Mouse (Mus musculus) forebrain, embryonic 16.5 days (tissue): ENCODE measurements around the gene Slc5a7. TPM values are rescaled to one million over a fixed set of nuclear protein-coding genes. Genes with fewer than 3 reads are reported as not detected.

Source experiments
- ATAC-seq: fragments of 200-750 bp; cut with Nextera tagmentation; 2 replicates; pipeline ENCODE4 v1.8.0; 2017; ENCODE audit warnings: mild to moderate bottlenecking, moderate library complexity
- H3K27ac ChIP-seq: fragments of 300-500 bp; sonication (generic); 2 replicates; pipeline ENCODE4 v1.5.1; 2014; ENCODE audit warnings: low read length, control low read depth
- H3K27me3 ChIP-seq: fragments of 300-500 bp; sonication (generic); replicated peaks from 2 replicates; pipeline ENCODE4 v1.6.1; 2014; ENCODE audit warnings: low read length; ENCODE audit not compliant: control insufficient read depth, insufficient read depth
- H3K36me3 ChIP-seq: fragments of 300-500 bp; sonication (generic); 2 replicates; pipeline ENCODE4 v1.6.1; 2014; ENCODE audit not compliant: control insufficient read depth, insufficient read depth
- H3K4me1 ChIP-seq: fragments of 300-500 bp; sonication (generic); replicated peaks from 2 replicates; pipeline ENCODE4 v1.6.1; 2014; ENCODE audit warnings: low read length; ENCODE audit not compliant: control insufficient read depth, insufficient read depth
- H3K4me2 ChIP-seq: fragments of 300-500 bp; sonication (generic); 2 replicates; pipeline ENCODE4 v1.6.1; 2014; ENCODE audit warnings: mild to moderate bottlenecking, low read length, control low read depth
- H3K4me3 ChIP-seq: fragments of 300-500 bp; sonication (generic); replicated peaks from 2 replicates; pipeline ENCODE4 v1.5.1; 2014; ENCODE audit warnings: mild to moderate bottlenecking, low read length, control low read depth
- H3K9ac ChIP-seq: fragments of 300-500 bp; sonication (generic); replicated peaks from 2 replicates; pipeline ENCODE4 v1.6.1; 2014; ENCODE audit warnings: low read depth, low read length, control low read depth
- H3K9me3 ChIP-seq: fragments of 300-500 bp; sonication (generic); 2 replicates; pipeline ENCODE4 v1.6.1; 2016; ENCODE audit warnings: low read length; ENCODE audit not compliant: control insufficient read depth
- WGBS: fragments of 180-500 bp; shearing (Covaris S2); extraction: QIAGEN DNeasy Blood & Tissue Kit; methylation state at CpG from one replicate; pipeline ENCODE4 v1.1.7; 2014; 5-methylcytosine and 5-hydroxymethylcytosine counted together
- polyA plus RNA-seq: library from polyadenylated mRNA; unstranded; fragments of >200 nt; fragmentation: Nextera tagmentation; extraction: Ambion mirVana; gene quantifications from 2 replicates; pipeline ENCODE4 v1.2.1, GENCODE M21; 2015

Gene Slc5a7
- polyA plus RNA-seq: 0.82 and 1.4 TPM in 2 replicates

- Histone ChIP-seq H3K4me1 (peaks cover 5% of the 10 kb centered on the region), H3K4me3 (peak within 1 kb of the TSS; percentile 51), H3K9ac (peak within 1 kb of the TSS; percentile 59), H3K9me3 (no peaks in the 10 kb centered on the region), H3K4me2 (peak within 1 kb of the TSS; percentile 97), H3K27me3 (no peaks in the 10 kb centered on the region), H3K27ac (no peak within 1 kb of the TSS), H3K36me3 (no peaks in the 10 kb centered on the region)
- WGBS: 44% methylated on average over 1 of the region's 1 CpGs
- no peak for ATAC-seq
Observed at GRCm38 (mm10) chr17:54298934-54299333, at the start of gene Slc5a7. TSS of gene Slc5a7 (minus strand) at chr17:54299034.

DNA sequence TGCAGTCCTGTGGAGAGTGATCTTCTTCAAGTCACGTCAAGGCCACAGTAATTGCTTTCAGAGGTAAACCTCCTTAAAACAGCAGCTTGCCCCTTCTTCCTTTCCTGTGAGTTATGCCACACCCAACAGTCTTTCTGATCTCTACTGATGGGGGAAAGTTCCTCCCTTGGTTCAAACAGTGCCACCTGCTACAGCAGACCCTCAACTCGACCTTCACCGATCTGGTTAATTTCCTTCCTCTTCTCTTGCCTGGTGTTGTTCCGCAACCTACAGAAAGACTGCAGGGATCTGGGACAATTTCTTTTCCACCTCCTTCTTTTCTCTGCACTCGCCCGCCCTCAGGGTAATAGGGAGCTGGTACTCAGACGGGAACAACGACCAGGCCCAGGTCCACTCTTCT lies 48.8 kb upstream of the Slc5a7 start:
- no peak overlapping the region for H3K27ac ChIP-seq

DNA sequence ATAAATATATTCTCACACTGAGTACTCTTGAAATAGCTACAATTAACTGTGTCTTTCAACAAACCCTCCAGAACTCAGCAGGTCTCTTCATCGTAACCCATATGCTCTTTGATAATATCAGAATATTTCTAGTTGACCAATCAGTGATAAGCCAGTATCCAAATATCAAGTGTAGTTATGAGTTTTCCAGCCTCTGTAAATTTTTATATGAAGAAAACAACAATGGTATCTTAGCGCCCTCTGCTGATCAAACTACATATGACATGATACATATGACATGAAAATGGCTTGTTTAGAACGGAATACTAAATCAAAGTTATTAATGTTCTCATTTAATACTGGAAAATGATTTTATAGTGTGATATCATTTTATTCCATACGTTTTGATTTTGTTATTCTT lies 44.6 kb upstream of the Slc5a7 start:
- Histone ChIP-seq H3K9me3 (no peaks in the 10 kb centered on the region), H3K27ac (no peak overlapping the region), H3K4me2 (no peak overlapping the region), H3K27me3 (no peaks in the 10 kb centered on the region), H3K36me3 (no peaks in the 10 kb centered on the region), H3K4me3 (no peak overlapping the region), H3K4me1 (no peaks in the 10 kb centered on the region), H3K9ac (no peak overlapping the region)
- 24% methylated on average over 4 of the region's 4 CpGs for WGBS
- no peak for ATAC-seq

More for the DNA sequence above, 48.8 kb upstream of the Slc5a7 start:
- WGBS: 81% methylated on average over 8 of the region's 8 CpGs
- no peak for ATAC-seq
- no peaks in the 10 kb centered on the region for H3K9me3 ChIP-seq
- H3K9ac ChIP-seq: no peak overlapping the region
- no peaks in the 10 kb centered on the region for H3K27me3 ChIP-seq
- no peak overlapping the region for H3K4me2 ChIP-seq
- no peak overlapping the region for H3K4me3 ChIP-seq
- H3K36me3 ChIP-seq: no peaks in the 10 kb centered on the region
- no peaks in the 10 kb centered on the region for H3K4me1 ChIP-seq

DNA sequence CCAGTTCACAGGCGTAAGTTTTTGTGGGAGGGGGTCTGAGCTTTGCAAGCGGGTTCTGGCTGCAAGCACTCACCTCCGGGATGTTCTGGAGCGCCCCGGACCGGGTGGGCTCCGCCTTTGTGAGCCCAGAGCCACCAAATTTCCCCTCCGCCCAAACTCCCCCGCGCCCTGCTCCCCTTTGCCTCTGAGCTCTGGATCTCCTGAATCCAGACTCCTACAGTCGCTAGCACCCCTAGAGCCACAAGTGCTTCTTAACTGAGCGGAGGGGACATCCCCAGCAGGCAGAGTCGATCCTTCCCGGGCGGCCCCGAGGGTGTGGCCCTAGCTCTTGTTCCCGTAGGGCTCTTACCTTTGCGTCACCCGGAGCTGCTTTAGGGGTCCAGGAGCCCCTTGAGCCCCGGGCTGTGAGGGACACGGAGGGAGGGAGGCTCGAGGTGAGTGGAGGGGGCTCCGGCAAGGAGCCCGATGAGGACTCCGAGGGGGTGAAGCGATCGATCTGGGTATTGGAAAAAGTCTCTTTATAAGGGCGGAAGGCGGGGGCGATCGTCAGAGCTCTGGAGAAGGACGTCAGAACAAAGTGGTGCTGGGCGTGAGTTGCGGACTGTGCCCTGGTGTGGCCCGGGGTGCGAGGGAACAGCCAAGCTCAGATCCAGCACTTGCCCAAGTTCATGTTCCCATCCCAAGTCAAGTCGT lies 456 bp downstream of the Slc5a7 start:
- peak overlapping the region; percentile 51 for H3K4me3 ChIP-seq
- H3K4me1 ChIP-seq: peaks cover 5% of the 10 kb centered on the region
- peak overlapping the region; percentile 59 for H3K9ac ChIP-seq
- WGBS: 3% methylated on average over 37 of the region's 37 CpGs
- no peaks in the 10 kb centered on the region for H3K36me3 ChIP-seq
- no peaks in the 10 kb centered on the region for H3K9me3 ChIP-seq
- no peaks in the 10 kb centered on the region for H3K27me3 ChIP-seq
- no peak overlapping the region for H3K27ac ChIP-seq
- peak overlapping the region; percentile 97 for H3K4me2 ChIP-seq
- ATAC-seq: peak; percentile 79

- H3K4me3 ChIP-seq: no peak overlapping the region
- H3K4me2 ChIP-seq: no peak overlapping the region
- no peaks in the 10 kb centered on the region for H3K9me3 ChIP-seq
- no peaks in the 10 kb centered on the region for H3K4me1 ChIP-seq
- H3K36me3 ChIP-seq: no peaks in the 10 kb centered on the region
- no peak for ATAC-seq
- no peak overlapping the region for H3K9ac ChIP-seq
- no peak overlapping the region for H3K27ac ChIP-seq
- H3K27me3 ChIP-seq: no peaks in the 10 kb centered on the region
Observed at GRCm38 (mm10) chr17:54250783-54251182, 48.1 kb downstream of the Slc5a7 start.

GRCm38 (mm10) chr17:54243650-54244300 lies 55.1 kb downstream of the Slc5a7 start:
- H3K27ac ChIP-seq: no peak overlapping the region
- no peaks in the 10 kb centered on the region for H3K27me3 ChIP-seq
- H3K4me2 ChIP-seq: no peak overlapping the region
- no peak overlapping the region for H3K4me3 ChIP-seq
- no peaks in the 10 kb centered on the region for H3K4me1 ChIP-seq
- no peak overlapping the region for H3K9ac ChIP-seq
- H3K36me3 ChIP-seq: no peaks in the 10 kb centered on the region
- no peak for ATAC-seq
- no peaks in the 10 kb centered on the region for H3K9me3 ChIP-seq

- no peaks in the 10 kb centered on the region for H3K27me3 ChIP-seq
- no peaks in the 10 kb centered on the region for H3K4me1 ChIP-seq
- H3K4me3 ChIP-seq: no peak overlapping the region
- no peak for ATAC-seq
- no peak overlapping the region for H3K9ac ChIP-seq
- no peaks in the 10 kb centered on the region for H3K36me3 ChIP-seq
- no peaks in the 10 kb centered on the region for H3K9me3 ChIP-seq
- no peak overlapping the region for H3K27ac ChIP-seq
- 77% methylated on average over 8 of the region's 8 CpGs for WGBS
- H3K4me2 ChIP-seq: no peak overlapping the region
Observed at GRCm38 (mm10) chr17:54239435-54239834, 59.4 kb downstream of the Slc5a7 start.
